Mouse (Mus musculus): ENCODE results near the gene Hemk1. TPM values are rescaled to one million over a fixed set of nuclear protein-coding genes. Genes with fewer than 3 reads are reported as not detected.
A peak's percentile ranks its signal among the peaks of the same experiment; 100 is the strongest.

Gene Hemk1
- polyA plus RNA-seq, 1 experiment from 2014 or later = 17.2 TPM

- WGBS = 86% methylated on average over 8 of the region's 8 CpGs
- Histone ChIP-seq H3K27ac (replicated peaks) (no peak overlapping the region), H3K4me3 (0 out of 2 replicates have a peak overlapping the region, but pooled peaks have one; percentile 84), H3K36me3 (peaks cover 3% of the 10 kb centered on the region; the same call in 1 of the 2 replicates), H3K4me1 (replicated peaks) (peaks cover 27% of the 10 kb centered on the region), H3K9me3 (no peaks in the 10 kb centered on the region), H3K9ac (no peak overlapping the region), H3K27me3 (peaks cover 8% of the 10 kb centered on the region), H3K4me2 (peak overlapping the region; percentile 89)
- no peak for ATAC-seq (ENCODE audit: low FRiP score, low read depth)
Measured at GRCm38 (mm10) chr9:107298059-107298780, 39.9 kb downstream of the Hemk1 start.

GRCm38 (mm10) chr9:107297658-107298057 is 40.5 kb downstream of the Hemk1 start:
- Histone ChIP-seq H3K27me3 (peaks cover 8% of the 10 kb centered on the region), H3K9ac (no peak overlapping the region; the same call in 1 of the 2 replicates), H3K4me2 (peak overlapping the region; percentile 89), H3K27ac (replicated peaks) (no peak overlapping the region), H3K9me3 (no peaks in the 10 kb centered on the region), H3K4me3 (peak overlapping the region; percentile 84), H3K36me3 (peaks cover 3% of the 10 kb centered on the region; the same call in 1 of the 2 replicates), H3K4me1 (replicated peaks) (peaks cover 27% of the 10 kb centered on the region)
- ATAC-seq (ENCODE audit: low FRiP score, low read depth) = no peak
- WGBS = 90% methylated on average over 4 of the region's 4 CpGs

DNA sequence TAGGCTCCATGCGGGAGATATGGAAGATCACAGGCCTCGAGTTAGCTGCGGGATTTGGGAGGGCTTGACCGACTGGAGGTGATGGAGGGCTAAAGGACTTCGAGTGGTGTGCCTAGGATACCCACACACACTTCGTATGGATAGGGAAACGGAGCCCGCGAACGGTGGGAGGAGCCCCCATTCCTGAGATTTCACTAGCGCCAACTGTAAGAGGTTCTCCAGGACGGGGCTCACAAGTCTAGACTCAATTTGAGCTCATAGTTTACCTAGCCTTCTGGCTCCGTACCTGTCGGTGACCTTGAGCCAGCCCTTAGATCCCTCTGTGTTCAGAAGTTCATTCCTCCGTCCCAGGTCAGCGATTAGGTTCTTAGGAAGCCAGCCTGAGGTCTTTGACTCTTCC is 41.1 kb downstream of the Hemk1 start:
- Histone ChIP-seq H3K27ac (replicated peaks) (0 out of 2 replicates have a peak overlapping the region, but pooled peaks have one; percentile 62), H3K4me1 (replicated peaks) (peaks cover 27% of the 10 kb centered on the region), H3K36me3 (peaks cover 3% of the 10 kb centered on the region; the same call in 1 of the 2 replicates), H3K9me3 (no peaks in the 10 kb centered on the region), H3K27me3 (peaks cover 8% of the 10 kb centered on the region), H3K4me3 (peak overlapping the region; percentile 84), H3K4me2 (peak overlapping the region; percentile 89), H3K9ac (peak overlapping the region; percentile 84)
- WGBS = 11% methylated on average over 16 of the region's 16 CpGs
- ATAC-seq (ENCODE audit: low FRiP score, low read depth) = peak; percentile 27; the same call in 1 of the 2 replicates

DNA sequence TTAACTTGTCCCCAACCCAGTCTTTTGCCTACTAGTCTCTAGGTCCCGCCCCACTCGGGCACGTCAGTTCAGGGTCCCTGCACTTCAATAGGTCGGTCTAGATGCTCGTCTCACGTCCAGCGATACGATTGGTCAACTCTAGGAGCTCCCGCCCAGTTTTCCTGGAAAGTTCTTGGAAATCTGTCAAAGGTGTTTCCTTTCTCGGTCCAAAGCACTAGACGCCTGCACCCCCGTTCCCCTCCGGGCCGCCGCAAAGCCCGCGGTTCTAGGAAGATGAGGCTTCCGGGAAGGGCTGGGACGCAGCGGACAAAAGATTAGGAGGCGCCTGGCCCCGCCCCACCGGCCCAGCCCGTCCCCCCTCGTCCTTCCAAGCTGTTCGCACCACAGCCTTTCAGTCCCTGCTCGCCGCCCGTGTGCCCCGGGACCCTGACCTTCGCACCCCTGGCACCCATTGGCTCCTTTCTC is 41.6 kb downstream of the Hemk1 start:
- peaks cover 27% of the 10 kb centered on the region for H3K4me1 ChIP-seq (replicated peaks)
- peak overlapping the region; percentile 62; the same call in 1 of the 2 replicates for H3K27ac ChIP-seq (replicated peaks)
- peaks cover 3% of the 10 kb centered on the region; the same call in 1 of the 2 replicates for H3K36me3 ChIP-seq
- ATAC-seq (ENCODE audit: low FRiP score, low read depth) = peak; percentile 98
- H3K27me3 ChIP-seq = peaks cover 8% of the 10 kb centered on the region
- WGBS = under 1% methylated on average over 31 of the region's 31 CpGs
- H3K9me3 ChIP-seq = no peaks in the 10 kb centered on the region
- H3K9ac ChIP-seq = peak overlapping the region; percentile 84
- H3K4me3 ChIP-seq = peak overlapping the region; percentile 84
- peak overlapping the region; percentile 89 for H3K4me2 ChIP-seq

GRCm38 (mm10) chr9:107296041-107296440 is 42.1 kb downstream of the Hemk1 start:
- H3K4me2 ChIP-seq = peak overlapping the region; percentile 89
- no peaks in the 10 kb centered on the region for H3K9me3 ChIP-seq
- H3K4me3 ChIP-seq = peak overlapping the region; percentile 84
- H3K4me1 ChIP-seq (replicated peaks) = peaks cover 27% of the 10 kb centered on the region
- ATAC-seq (ENCODE audit: low FRiP score, low read depth) = peak; percentile 59; the same call in 1 of the 2 replicates
- H3K9ac ChIP-seq = 0 out of 2 replicates have a peak overlapping the region, but pooled peaks have one; percentile 23
- no peak overlapping the region for H3K27ac ChIP-seq (replicated peaks)
- H3K36me3 ChIP-seq = 0 out of 2 replicates have a peak, but pooled peaks cover 2% of the 10 kb centered on the region
- 12% methylated on average over 14 of the region's 14 CpGs for WGBS
- H3K27me3 ChIP-seq = peaks cover 8% of the 10 kb centered on the region

GRCm38 (mm10) chr9:107296016-107296040 is 42.3 kb downstream of the Hemk1 start, which contains the start of gene Cish:
Cish (plus strand) TSS chr9:107296026.
- Histone ChIP-seq H3K9me3 (no peaks in the 10 kb centered on the region), H3K36me3 (0 out of 2 replicates have a peak, but pooled peaks cover under 1% of the 10 kb centered on the region), H3K27ac (replicated peaks) (peak within 1 kb of the TSS; percentile 62; the same call in 1 of the 2 replicates), H3K27me3 (peaks cover 8% of the 10 kb centered on the region), H3K9ac (peak within 1 kb of the TSS; percentile 84), H3K4me1 (replicated peaks) (peaks cover 27% of the 10 kb centered on the region), H3K4me3 (peak within 1 kb of the TSS; percentile 84), H3K4me2 (peak within 1 kb of the TSS; percentile 89)
- no peak for ATAC-seq (ENCODE audit: low FRiP score, low read depth)

GRCm38 (mm10) chr9:107295616-107296015 is 42.5 kb downstream of the Hemk1 start:
- no peak for ATAC-seq (ENCODE audit: low FRiP score, low read depth)
- H3K9me3 ChIP-seq = no peaks in the 10 kb centered on the region
- no peaks in the 10 kb centered on the region for H3K36me3 ChIP-seq
- no peak overlapping the region for H3K9ac ChIP-seq
- no peak overlapping the region for H3K27ac ChIP-seq (replicated peaks)
- WGBS = 84% methylated on average over 4 of the region's 4 CpGs
- peaks cover 27% of the 10 kb centered on the region for H3K4me1 ChIP-seq (replicated peaks)
- peaks cover 8% of the 10 kb centered on the region for H3K27me3 ChIP-seq
- 0 out of 2 replicates have a peak overlapping the region, but pooled peaks have one; percentile 89 for H3K4me2 ChIP-seq
- H3K4me3 ChIP-seq = no peak overlapping the region

DNA sequence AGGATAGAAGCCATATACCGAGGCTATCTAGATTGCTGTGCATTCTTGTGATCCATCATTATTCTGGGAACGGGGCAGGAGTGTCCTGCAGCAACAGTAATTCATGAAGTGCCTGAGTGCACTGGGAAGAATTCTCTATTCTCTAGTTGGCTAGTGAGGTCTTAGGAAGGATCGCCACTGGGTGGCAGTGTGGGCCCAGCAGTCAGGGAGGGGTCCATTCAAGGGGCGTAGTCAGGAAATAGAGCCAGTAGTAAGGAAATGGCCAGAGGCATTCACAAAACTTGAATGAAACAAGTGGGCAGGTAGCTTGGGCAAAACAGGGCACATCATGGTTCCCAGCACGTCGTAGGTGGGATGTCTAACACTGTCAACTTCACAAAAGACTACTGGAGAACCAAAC is 43.9 kb downstream of the Hemk1 start:
- Histone ChIP-seq H3K27me3 (peaks cover 8% of the 10 kb centered on the region), H3K36me3 (no peaks in the 10 kb centered on the region), H3K27ac (replicated peaks) (no peak overlapping the region), H3K4me3 (no peak overlapping the region), H3K9me3 (no peaks in the 10 kb centered on the region), H3K4me1 (replicated peaks) (peaks cover 34% of the 10 kb centered on the region), H3K4me2 (no peak overlapping the region), H3K9ac (no peak overlapping the region)
- 3% methylated on average over 6 of the region's 6 CpGs for WGBS
- no peak for ATAC-seq (ENCODE audit: low FRiP score, low read depth)

DNA sequence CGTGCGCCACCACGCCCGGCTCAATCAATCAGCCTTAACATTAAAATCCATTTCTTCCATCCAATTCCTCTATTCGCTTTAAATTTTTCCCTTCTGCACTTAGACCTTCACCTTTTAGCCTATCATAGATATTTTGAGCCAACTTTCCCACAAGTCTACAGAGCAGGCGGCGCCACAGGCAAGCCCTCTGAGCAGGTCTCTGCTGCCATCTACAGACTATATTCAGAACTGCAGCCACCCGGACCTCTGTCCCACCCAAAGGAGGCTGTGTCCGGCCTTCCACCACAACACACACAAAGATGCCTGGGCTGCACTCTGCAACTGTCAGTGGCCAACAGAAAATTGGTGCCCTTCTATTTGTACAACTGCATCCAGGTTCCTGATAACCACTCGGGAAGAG is 47.3 kb downstream of the Hemk1 start:
- WGBS = 30% methylated on average over 10 of the region's 10 CpGs

DNA sequence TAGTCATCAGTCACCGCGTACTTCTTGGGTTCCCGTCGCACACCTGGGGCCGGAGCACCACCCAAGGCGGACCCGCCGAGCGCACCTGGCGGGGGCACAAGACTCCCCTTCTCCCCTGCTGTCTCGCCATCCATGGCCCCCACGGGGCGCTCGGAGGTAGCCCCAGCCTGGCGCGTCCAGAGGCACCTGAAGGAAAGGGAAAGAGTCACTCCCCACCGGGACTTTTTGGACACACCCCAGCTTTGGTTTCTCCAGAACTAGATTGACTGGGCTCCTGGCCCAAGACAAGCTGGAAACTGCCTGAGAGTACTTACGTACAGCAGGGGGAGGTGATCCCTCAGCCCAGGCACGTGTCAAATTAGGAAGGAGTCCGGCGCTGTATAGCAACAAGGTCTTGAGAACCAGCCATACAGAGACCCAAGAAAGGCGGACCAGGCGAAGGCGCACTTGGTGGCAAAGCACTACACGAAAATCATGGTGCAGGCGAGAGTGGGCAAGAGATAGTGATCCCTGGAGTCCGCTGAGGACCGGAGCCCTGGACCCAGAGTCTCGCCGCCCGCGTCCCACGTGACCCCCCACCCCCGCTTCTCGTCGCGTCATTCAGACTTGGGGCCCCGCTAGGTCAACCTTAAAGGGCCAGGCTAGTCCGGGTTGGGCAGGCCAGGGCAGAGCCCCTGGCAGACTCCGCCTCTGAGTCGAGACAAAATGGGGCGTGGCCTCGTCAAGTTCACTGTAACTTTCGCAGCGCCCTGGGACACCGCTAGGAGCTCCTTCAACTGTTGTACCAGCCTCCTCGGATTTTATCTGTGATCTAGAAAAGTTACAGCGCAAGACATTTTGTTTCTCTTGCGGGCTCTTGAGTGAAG is 48.7 kb downstream of the Hemk1 start, which contains the start of gene Mapkapk3:
Mapkapk3 (minus strand) TSS at position 667 of the 866 bp plus-strand sequence.
- 2% methylated on average over 49 of the region's 49 CpGs for WGBS
- Histone ChIP-seq H3K27me3 (peaks cover 9% of the 10 kb centered on the region), H3K36me3 (no peaks in the 10 kb centered on the region), H3K27ac (replicated peaks) (no peak within 1 kb of the TSS), H3K9ac (peak within 1 kb of the TSS; percentile 7; the same call in 1 of the 2 replicates), H3K4me3 (peak within 1 kb of the TSS; percentile 38), H3K9me3 (no peaks in the 10 kb centered on the region), H3K4me2 (peak within 1 kb of the TSS; percentile 75), H3K4me1 (replicated peaks) (peaks cover 11% of the 10 kb centered on the region)
- peak; percentile 71 for ATAC-seq (ENCODE audit: low FRiP score, low read depth)

More for the DNA sequence above, 47.3 kb downstream of the Hemk1 start:
- no peak overlapping the region for H3K27ac ChIP-seq (replicated peaks)
- H3K4me1 ChIP-seq (replicated peaks) = peaks cover 13% of the 10 kb centered on the region
- peaks cover 14% of the 10 kb centered on the region for H3K27me3 ChIP-seq
- no peak overlapping the region for H3K4me3 ChIP-seq
- 0 out of 2 replicates have a peak, but pooled peaks have one; percentile 36 for ATAC-seq (ENCODE audit: low FRiP score, low read depth)
- no peaks in the 10 kb centered on the region for H3K36me3 ChIP-seq
- H3K9ac ChIP-seq = no peak overlapping the region
- H3K4me2 ChIP-seq = no peak overlapping the region
- no peaks in the 10 kb centered on the region for H3K9me3 ChIP-seq

DNA sequence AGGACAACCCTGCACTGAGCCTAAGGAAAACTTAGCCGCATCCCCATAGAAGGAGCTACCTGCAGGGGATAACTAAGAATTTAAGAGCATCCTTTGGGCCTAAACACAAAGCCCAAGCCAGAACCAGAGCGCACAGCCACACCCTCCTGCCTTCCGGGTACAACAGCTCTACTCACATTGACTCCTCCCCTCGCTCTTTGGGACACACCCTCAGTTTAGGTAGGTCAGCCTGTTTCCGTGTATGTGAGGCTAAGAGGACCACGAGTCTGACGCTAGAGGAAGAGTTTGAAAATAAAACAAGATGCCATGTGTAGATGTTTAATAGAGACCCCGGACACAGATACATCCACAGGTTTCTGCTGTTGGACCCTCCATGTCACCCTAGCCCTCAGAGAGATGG is 49.4 kb downstream of the Hemk1 start:
- Histone ChIP-seq H3K36me3 (no peaks in the 10 kb centered on the region), H3K9me3 (no peaks in the 10 kb centered on the region), H3K9ac (no peak overlapping the region), H3K4me3 (peak overlapping the region; percentile 38; the same call in 1 of the 2 replicates), H3K4me1 (replicated peaks) (peaks cover 11% of the 10 kb centered on the region), H3K27me3 (peaks cover 6% of the 10 kb centered on the region), H3K4me2 (peak overlapping the region; percentile 75), H3K27ac (replicated peaks) (no peak overlapping the region)
- no peak for ATAC-seq (ENCODE audit: low FRiP score, low read depth)
- 29% methylated on average over 8 of the region's 8 CpGs for WGBS

Data from hindbrain, embryonic 15.5 days (tissue).